Mouse (Mus musculus): Measurements from ENCODE around the gene Nhsl2. TPM values are rescaled to one million over a fixed set of nuclear protein-coding genes. Genes with fewer than 3 reads are reported as not detected.

The Nhsl2 gene
- polyA plus RNA-seq, 1 experiment from 2014 or later, result 9.9 TPM

DNA sequence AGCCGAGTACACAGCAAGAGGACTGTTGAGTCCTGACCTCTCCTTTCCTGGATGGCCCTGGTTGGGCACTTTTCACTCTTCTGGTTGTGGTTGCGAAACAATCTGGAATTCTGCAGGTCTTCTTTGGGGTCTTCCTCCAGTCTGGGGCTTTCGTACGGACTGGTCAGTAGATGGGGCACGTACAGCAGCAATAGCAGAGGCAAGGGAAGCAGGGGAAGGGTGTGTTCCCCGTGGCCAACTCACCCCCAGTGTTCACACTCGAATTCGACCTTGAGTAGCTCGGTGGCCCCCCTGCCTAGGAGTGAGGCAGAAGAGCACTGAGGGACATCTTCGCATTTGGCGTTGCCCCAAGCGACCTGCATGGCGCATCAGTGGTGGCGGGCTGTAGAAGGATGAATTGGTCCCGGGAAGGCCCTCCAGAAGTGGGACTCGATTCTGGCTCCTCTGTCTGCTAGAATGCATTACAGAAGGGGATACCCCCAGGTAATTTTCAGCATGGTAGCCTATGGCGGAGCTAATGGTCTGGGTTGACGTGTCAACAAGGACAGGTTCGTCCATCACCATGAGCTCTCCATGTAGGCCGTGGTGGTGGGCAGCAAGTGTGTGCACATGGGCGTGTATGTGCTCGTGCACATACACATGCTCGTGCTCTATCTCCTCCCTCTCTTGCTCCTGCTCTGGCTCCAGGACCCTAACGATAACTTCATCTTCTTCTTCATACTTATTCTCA, 219.8 kb downstream of the Nhsl2 start:
- Histone ChIP-seq H3K9ac (ENCODE audit: low read depth, low read length) (no peak overlapping the region), H3K27ac (replicated peaks; ENCODE audit: low read depth, low read length) (no peak overlapping the region), H3K4me2 (ENCODE audit: low read depth, low read length) (no peak overlapping the region), H3K4me3 (ENCODE audit: low read depth, low read length) (no peak overlapping the region), H3K27me3 (replicated peaks; ENCODE audit: control insufficient read depth, insufficient read depth, low read length) (peaks cover 8% of the 10 kb centered on the region; the same call in 1 of the 2 replicates), H3K36me3 (ENCODE audit: control insufficient read depth, insufficient read depth, low read length) (no peaks in the 10 kb centered on the region), H3K4me1 (ENCODE audit: control insufficient read depth, insufficient read depth, low read length) (peaks cover 3% of the 10 kb centered on the region; the same call in 1 of the 2 replicates), H3K9me3 (ENCODE audit: control insufficient read depth, low read length) (no peaks in the 10 kb centered on the region)
- no peak for DNase-seq (ENCODE audit: low spot score)
- no peak for ATAC-seq (ENCODE audit: low read depth)
- 91% methylated on average over 21 of the region's 24 CpGs for WGBS

DNA sequence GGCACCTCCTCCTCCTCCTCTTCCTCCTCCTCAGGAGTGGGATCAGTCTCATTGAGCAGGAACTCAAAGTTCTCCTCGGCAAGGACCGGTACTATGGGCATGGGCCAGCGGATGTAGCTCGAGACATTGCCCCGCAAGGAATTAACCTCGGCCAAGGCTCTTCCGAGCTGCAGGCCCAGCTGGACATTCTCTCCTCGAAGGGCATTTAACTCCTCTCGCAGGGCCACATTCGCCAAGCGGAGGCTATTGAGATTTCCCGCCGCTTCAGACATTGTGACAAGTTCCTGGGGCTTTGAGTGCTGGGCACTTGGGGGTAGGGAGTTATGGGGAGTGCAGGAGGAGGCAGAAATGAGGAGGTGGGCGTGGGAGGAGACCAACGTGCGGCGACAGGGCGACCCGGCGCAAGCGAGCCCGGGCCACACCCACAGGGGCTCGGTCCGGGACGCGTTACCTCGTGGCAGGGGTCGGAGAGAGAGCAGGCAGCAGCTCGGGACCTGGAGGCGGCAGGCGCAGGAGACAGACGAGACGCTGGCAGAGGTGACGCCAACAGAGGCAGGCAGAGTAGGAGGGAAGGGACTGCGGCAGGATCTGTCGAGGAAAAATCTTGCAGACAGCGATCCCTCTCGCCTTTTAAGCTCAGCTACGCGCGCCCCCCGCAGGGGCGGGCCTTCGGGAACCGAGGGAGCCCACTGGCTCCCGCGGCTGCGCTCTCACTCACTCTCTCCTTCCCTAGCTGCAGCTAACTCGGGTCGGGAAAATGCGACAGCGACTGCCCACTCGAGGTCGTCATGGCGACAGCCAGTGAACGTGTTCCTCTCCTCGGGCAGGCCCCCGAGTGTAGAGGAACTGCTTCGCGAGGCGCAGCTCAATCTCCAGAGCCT, 221.6 kb downstream of the Nhsl2 start, which contains the start of gene Rtl5:
Gene Rtl5, minus strand, starts transcription at position 714 of the 881 bp plus-strand sequence.
- Histone ChIP-seq H3K4me1 (ENCODE audit: control insufficient read depth, insufficient read depth, low read length) (no peaks in the 10 kb centered on the region), H3K4me3 (ENCODE audit: low read depth, low read length) (peak within 1 kb of the TSS; percentile 50), H3K27ac (replicated peaks; ENCODE audit: low read depth, low read length) (peak within 1 kb of the TSS; percentile 74), H3K27me3 (replicated peaks; ENCODE audit: control insufficient read depth, insufficient read depth, low read length) (peaks cover 8% of the 10 kb centered on the region; the same call in 1 of the 2 replicates), H3K9ac (ENCODE audit: low read depth, low read length) (peak within 1 kb of the TSS; percentile 64), H3K36me3 (ENCODE audit: control insufficient read depth, insufficient read depth, low read length) (no peaks in the 10 kb centered on the region), H3K4me2 (ENCODE audit: low read depth, low read length) (peak within 1 kb of the TSS; percentile 66), H3K9me3 (ENCODE audit: control insufficient read depth, low read length) (no peaks in the 10 kb centered on the region)
- ATAC-seq (ENCODE audit: low read depth) (peak; percentile 96), DNase-seq (ENCODE audit: low spot score) (peak; percentile 94)
- WGBS, result 21% methylated on average over 39 of the region's 61 CpGs

GRCm38 (mm10) chrX:102071517-102071916, 222.3 kb downstream of the Nhsl2 start:
- ATAC-seq (ENCODE audit: low read depth), result peak; percentile 6; the same call in 1 of the 2 replicates
- Histone ChIP-seq H3K4me2 (ENCODE audit: low read depth, low read length) (peak overlapping the region; percentile 66), H3K27ac (replicated peaks; ENCODE audit: low read depth, low read length) (peak overlapping the region; percentile 74; the same call in 1 of the 2 replicates), H3K27me3 (replicated peaks; ENCODE audit: control insufficient read depth, insufficient read depth, low read length) (peaks cover 8% of the 10 kb centered on the region; the same call in 1 of the 2 replicates), H3K4me3 (ENCODE audit: low read depth, low read length) (peak overlapping the region; percentile 50), H3K4me1 (ENCODE audit: control insufficient read depth, insufficient read depth, low read length) (no peaks in the 10 kb centered on the region), H3K9ac (ENCODE audit: low read depth, low read length) (peak overlapping the region; percentile 15; the same call in 1 of the 2 replicates), H3K36me3 (ENCODE audit: control insufficient read depth, insufficient read depth, low read length) (no peaks in the 10 kb centered on the region), H3K9me3 (ENCODE audit: control insufficient read depth, low read length) (no peaks in the 10 kb centered on the region)
- no peak for DNase-seq (ENCODE audit: low spot score)
- WGBS, result 24% methylated on average over 2 of the region's 2 CpGs

DNA sequence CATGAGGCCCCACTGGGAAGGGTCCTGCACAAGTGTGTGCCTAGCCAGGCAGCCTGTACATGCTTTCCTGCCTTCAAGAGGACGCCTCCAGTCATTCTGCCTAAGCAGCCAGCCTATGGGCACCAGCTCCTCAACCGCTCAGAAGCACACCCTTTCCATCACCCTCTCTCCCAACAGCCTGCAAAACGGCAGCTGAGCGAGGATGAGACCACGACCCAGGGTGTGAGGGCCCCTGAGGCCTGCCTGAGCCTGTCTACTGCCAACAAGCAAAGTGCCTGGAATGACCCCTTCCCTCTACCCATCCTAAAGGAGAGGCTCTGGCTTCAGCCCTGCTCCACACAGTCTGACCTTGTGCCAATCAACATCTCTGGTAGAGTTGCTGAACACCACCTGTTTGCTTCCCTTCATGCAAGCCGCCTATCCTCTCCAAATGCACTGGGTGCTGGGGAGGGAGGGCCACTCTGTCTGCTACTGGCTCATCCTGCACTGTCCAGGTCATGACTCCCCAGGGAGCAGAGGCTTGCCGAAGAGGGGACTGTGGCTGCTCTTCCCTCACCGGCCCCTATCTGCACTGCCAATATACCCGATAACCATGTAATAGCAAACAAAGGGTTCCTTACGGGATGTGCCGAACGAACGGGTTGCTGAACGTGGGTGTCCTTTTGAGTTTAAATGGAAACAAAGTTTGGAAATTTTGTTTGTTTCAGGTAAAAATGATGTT, 224.6 kb downstream of the Nhsl2 start:
- H3K4me1 ChIP-seq (ENCODE audit: control insufficient read depth, insufficient read depth, low read length), result no peaks in the 10 kb centered on the region
- peaks cover 8% of the 10 kb centered on the region; the same call in 1 of the 2 replicates for H3K27me3 ChIP-seq (replicated peaks; ENCODE audit: control insufficient read depth, insufficient read depth, low read length)
- H3K4me2 ChIP-seq (ENCODE audit: low read depth, low read length), result no peak overlapping the region
- H3K9me3 ChIP-seq (ENCODE audit: control insufficient read depth, low read length), result no peaks in the 10 kb centered on the region
- no peak overlapping the region for H3K27ac ChIP-seq (replicated peaks; ENCODE audit: low read depth, low read length)
- ATAC-seq (ENCODE audit: low read depth) (no peak), DNase-seq (ENCODE audit: low spot score) (no peak)
- H3K36me3 ChIP-seq (ENCODE audit: control insufficient read depth, insufficient read depth, low read length), result no peaks in the 10 kb centered on the region
- 86% methylated on average over 13 of the region's 14 CpGs for WGBS
- H3K4me3 ChIP-seq (ENCODE audit: low read depth, low read length), result no peak overlapping the region
- H3K9ac ChIP-seq (ENCODE audit: low read depth, low read length), result no peak overlapping the region

DNA sequence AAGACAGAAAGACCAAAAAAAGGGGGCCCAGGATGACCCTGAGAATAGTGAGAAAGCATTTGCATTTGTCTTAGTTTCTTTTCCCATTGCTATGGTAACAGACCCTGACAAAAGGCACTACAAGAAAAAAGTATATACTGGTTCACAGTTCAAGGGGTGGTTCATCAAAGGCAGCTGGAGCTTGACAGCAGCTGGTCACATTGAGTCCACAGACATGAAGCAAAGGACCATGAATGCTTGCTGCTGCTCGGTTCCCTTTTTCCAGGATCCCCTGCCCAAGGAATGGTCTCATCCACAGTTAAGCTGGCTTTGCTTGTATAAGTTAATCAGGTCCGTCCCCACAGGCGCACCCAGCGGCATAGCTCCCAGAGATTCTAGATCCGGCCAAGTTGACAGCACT, 225.2 kb downstream of the Nhsl2 start:
- WGBS, result 82% methylated on average over 5 of the region's 5 CpGs

GRCm38 (mm10) chrX:102075158-102075557, 226.0 kb downstream of the Nhsl2 start:
- H3K9ac ChIP-seq (ENCODE audit: low read depth, low read length), result no peak overlapping the region
- no peaks in the 10 kb centered on the region for H3K36me3 ChIP-seq (ENCODE audit: control insufficient read depth, insufficient read depth, low read length)
- H3K27ac ChIP-seq (replicated peaks; ENCODE audit: low read depth, low read length), result no peak overlapping the region; the same call in 1 of the 2 replicates
- no peak for ATAC-seq (ENCODE audit: low read depth)
- H3K27me3 ChIP-seq (replicated peaks; ENCODE audit: control insufficient read depth, insufficient read depth, low read length), result peaks cover 8% of the 10 kb centered on the region; the same call in 1 of the 2 replicates
- no peak for DNase-seq (ENCODE audit: low spot score)
- H3K9me3 ChIP-seq (ENCODE audit: control insufficient read depth, low read length), result no peaks in the 10 kb centered on the region
- 80% methylated on average over 4 of the region's 4 CpGs for WGBS
- no peak overlapping the region for H3K4me2 ChIP-seq (ENCODE audit: low read depth, low read length)
- no peak overlapping the region for H3K4me3 ChIP-seq (ENCODE audit: low read depth, low read length)
- no peaks in the 10 kb centered on the region for H3K4me1 ChIP-seq (ENCODE audit: control insufficient read depth, insufficient read depth, low read length)

More for the DNA sequence above, 225.2 kb downstream of the Nhsl2 start:
- no peak overlapping the region for H3K9ac ChIP-seq (ENCODE audit: low read depth, low read length)
- no peaks in the 10 kb centered on the region for H3K36me3 ChIP-seq (ENCODE audit: control insufficient read depth, insufficient read depth, low read length)
- no peaks in the 10 kb centered on the region for H3K9me3 ChIP-seq (ENCODE audit: control insufficient read depth, low read length)
- no peak overlapping the region for H3K27ac ChIP-seq (replicated peaks; ENCODE audit: low read depth, low read length)
- peaks cover 8% of the 10 kb centered on the region; the same call in 1 of the 2 replicates for H3K27me3 ChIP-seq (replicated peaks; ENCODE audit: control insufficient read depth, insufficient read depth, low read length)
- ATAC-seq (ENCODE audit: low read depth), result no peak
- H3K4me1 ChIP-seq (ENCODE audit: control insufficient read depth, insufficient read depth, low read length), result no peaks in the 10 kb centered on the region
- no peak overlapping the region for H3K4me2 ChIP-seq (ENCODE audit: low read depth, low read length)
- DNase-seq (ENCODE audit: low spot score), result no peak
- no peak overlapping the region for H3K4me3 ChIP-seq (ENCODE audit: low read depth, low read length)

DNA sequence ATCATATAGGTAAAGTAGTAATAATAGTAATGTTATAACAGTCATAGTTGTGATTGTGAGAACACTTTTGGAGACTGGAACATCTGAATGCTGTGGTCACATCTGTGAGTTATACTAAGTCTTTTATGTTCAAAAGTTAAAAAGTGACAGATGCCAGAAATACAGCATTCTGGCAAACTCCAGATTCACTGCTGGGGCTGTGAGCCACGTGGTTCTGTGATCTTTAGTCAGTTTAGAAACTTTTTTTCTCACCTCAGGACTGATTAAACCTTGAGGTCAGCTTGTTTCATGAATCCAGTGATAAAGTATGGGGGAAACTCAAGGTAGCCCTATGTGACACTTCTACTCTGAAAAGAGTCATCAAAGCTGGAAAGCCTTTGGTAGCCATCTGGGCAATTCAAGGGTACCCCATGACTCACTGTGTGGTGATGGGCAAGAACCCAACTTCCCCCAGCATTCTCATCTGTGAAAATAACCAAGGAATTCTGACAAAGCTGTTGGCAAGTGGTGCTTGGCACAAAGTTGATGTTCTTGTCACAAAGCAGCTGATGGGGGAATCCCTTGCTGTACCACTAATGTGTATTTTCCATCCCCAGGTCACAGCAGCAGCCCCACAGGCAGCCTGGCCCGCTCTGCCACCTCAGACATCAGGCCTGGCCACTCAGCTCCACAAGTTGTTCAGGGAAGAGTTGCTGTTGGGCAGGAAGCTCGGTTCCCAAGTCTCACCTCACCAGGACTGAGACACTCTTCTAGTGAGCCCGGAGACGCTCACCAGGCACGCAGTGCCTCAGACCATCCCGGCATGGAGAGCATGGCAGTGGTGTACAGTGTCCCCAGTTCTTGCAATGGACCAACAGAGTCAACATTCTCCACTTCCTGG, 227.9 kb downstream of the Nhsl2 start:
- Histone ChIP-seq H3K4me3 (ENCODE audit: low read depth, low read length) (no peak overlapping the region), H3K36me3 (ENCODE audit: control insufficient read depth, insufficient read depth, low read length) (no peaks in the 10 kb centered on the region), H3K4me1 (ENCODE audit: control insufficient read depth, insufficient read depth, low read length) (no peaks in the 10 kb centered on the region), H3K9ac (ENCODE audit: low read depth, low read length) (no peak overlapping the region), H3K27ac (replicated peaks; ENCODE audit: low read depth, low read length) (no peak overlapping the region), H3K4me2 (ENCODE audit: low read depth, low read length) (no peak overlapping the region), H3K9me3 (ENCODE audit: control insufficient read depth, low read length) (no peaks in the 10 kb centered on the region), H3K27me3 (replicated peaks; ENCODE audit: control insufficient read depth, insufficient read depth, low read length) (no peaks in the 10 kb centered on the region)
- WGBS, result 80% methylated on average over 7 of the region's 7 CpGs
- no peak for DNase-seq (ENCODE audit: low spot score)
- no peak for ATAC-seq (ENCODE audit: low read depth)

Data from embryonic facial prominence, embryonic 14.5 days (tissue).